Mouse (Mus musculus): Measurements from ENCODE around the gene Trp53.

Gene Trp53

GRCm38 (mm10) chr11:69560896-69561854 lies 19.0 kb upstream of the Trp53 start:
- in situ Hi-C loops (cut with MboI, MseI): no loop called here

- in situ Hi-C loops (cut with MboI, MseI): no loop called here
Measured at GRCm38 (mm10) chr11:69563373-69563772, 16.8 kb upstream of the Trp53 start.

- in situ Hi-C loops (cut with MboI, MseI): no loop called here
Measured at GRCm38 (mm10) chr11:69564391-69564790, 15.8 kb upstream of the Trp53 start.

GRCm38 (mm10) chr11:69565131-69565530 lies 15.0 kb upstream of the Trp53 start:
- in situ Hi-C loops (cut with MboI, MseI): no loop called here

- in situ Hi-C loops (cut with MboI, MseI): no loop called here
Measured at GRCm38 (mm10) chr11:69575220-69575619, 4.9 kb upstream of the Trp53 start.

- in situ Hi-C loops (cut with MboI, MseI): no loop called here
Measured at GRCm38 (mm10) chr11:69576307-69576706, 3.9 kb upstream of the Trp53 start.

GRCm38 (mm10) chr11:69578301-69578700 lies 1.9 kb upstream of the Trp53 start:
- in situ Hi-C loops (cut with MboI, MseI): no loop called here

- in situ Hi-C loops (cut with MboI, MseI): loop anchor here (5.0 kb wide), 1 partner anchor 93 kb away; the partner anchor contains the start of gene Eif4a1
Measured at GRCm38 (mm10) chr11:69579128-69580017, 786 bp upstream of the Trp53 start.

- in situ Hi-C loops (cut with MboI, MseI): loop anchor here (5.0 kb wide), 1 partner anchor 92 kb away; the partner anchor contains the start of gene Eif4a1
Measured at GRCm38 (mm10) chr11:69580572-69581146, 500 bp downstream of the Trp53 start.

- in situ Hi-C loops (cut with MboI, MseI): loop anchor here (5.0 kb wide), 1 partner anchor 91 kb away; the partner anchor contains the start of gene Eif4a1
Measured at GRCm38 (mm10) chr11:69581147-69581688, 1.1 kb downstream of the Trp53 start.

GRCm38 (mm10) chr11:69581814-69582213 lies 1.7 kb downstream of the Trp53 start:
- in situ Hi-C loops (cut with MboI, MseI): loop anchor here (5.0 kb wide), 1 partner anchor 90 kb away; the partner anchor contains the start of gene Eif4a1

GRCm38 (mm10) chr11:69582230-69582805 lies 2.2 kb downstream of the Trp53 start:
- in situ Hi-C loops (cut with MboI, MseI): loop anchor here (5.0 kb wide), 1 partner anchor 90 kb away; the partner anchor contains the start of gene Eif4a1

GRCm38 (mm10) chr11:69584008-69584407 lies 3.8 kb downstream of the Trp53 start:
- in situ Hi-C loops (cut with MboI, MseI): loop anchor here (5.0 kb wide), 1 partner anchor 88 kb away; the partner anchor contains the start of gene Eif4a1

- in situ Hi-C loops (cut with MboI, MseI): loop anchor here (5.0 kb wide), 1 partner anchor 87 kb away; the partner anchor contains the start of gene Eif4a1
Measured at GRCm38 (mm10) chr11:69584937-69585336, 4.8 kb downstream of the Trp53 start.

GRCm38 (mm10) chr11:69585718-69586325 lies 5.7 kb downstream of the Trp53 start:
- in situ Hi-C loops (cut with MboI, MseI): no loop called here

- in situ Hi-C loops (cut with MboI, MseI): no loop called here
Measured at GRCm38 (mm10) chr11:69589207-69589834, 9.2 kb downstream of the Trp53 start.

GRCm38 (mm10) chr11:69590622-69591021 lies 10.5 kb downstream of the Trp53 start:
- in situ Hi-C loops (cut with MboI, MseI): no loop called here

- in situ Hi-C loops (cut with MboI, MseI): no loop called here
Measured at GRCm38 (mm10) chr11:69591424-69591823, 11.3 kb downstream of the Trp53 start.

- in situ Hi-C loops (cut with MboI, MseI): no loop called here
Measured at GRCm38 (mm10) chr11:69591899-69592637, 11.9 kb downstream of the Trp53 start.
